Mouse (Mus musculus) liver, adult 2 months (tissue): ENCODE measurements at regions not wholly inside any gene's neighbourhood (a gene's known extent, or its start where the extent isn't known, plus 50 kb on each side); places are given as distances from the start of the nearest gene placed in this dataset.

Experiments used
- CTCF ChIP-seq: fragments of 200-500 bp; IDR thresholded peaks from 2 replicates; pipeline ENCODE4 v1.5.1; 2011; ENCODE audit warnings: low read depth, low read length, control low read depth
- POLR2A ChIP-seq: fragments of 200-500 bp; IDR thresholded peaks from 2 replicates; pipeline ENCODE4 v1.6.1; 2011; ENCODE audit warnings: low read length, control low read depth; ENCODE audit not compliant: insufficient read depth; ENCODE audit errors: extremely low read depth

DNA sequence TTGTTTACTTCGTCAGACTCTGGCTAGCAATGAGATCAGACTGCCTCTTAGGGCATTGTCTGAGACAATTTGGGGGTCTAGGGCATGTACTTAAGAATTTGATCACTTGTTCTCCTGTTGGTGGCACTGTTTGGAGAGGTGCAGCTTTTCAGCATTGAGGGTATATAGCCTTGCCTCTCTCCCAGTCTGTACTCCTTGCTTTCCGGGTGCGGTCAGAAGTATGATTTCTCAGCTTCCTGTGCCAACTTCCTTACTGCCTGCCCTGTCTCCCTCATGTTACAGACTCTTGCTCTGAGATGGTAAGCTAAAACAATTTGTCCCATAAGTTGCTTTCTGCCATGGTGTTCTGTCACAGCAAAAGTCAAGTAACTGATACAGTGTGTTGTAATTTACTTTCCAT, 124.7 kb upstream of the Arg1 start:
- TF ChIP-seq CTCF (no peak), POLR2A (no peak)
